Mouse (Mus musculus) heart, embryonic 12.5 days (tissue): ENCODE data around the gene Tmem262. TPM values are rescaled to one million over a fixed set of nuclear protein-coding genes. Genes with fewer than 3 reads are reported as not detected.
"Not testable (repeated sequence)": the region's sequence is repeated elsewhere in the genome, so short reads cannot be mapped to it uniquely, and the experiment has no call there.

Source experiments
- ATAC-seq: fragments of 200-750 bp; cut with Nextera tagmentation; 2 replicates; pipeline ENCODE4 v1.8.0; 2017; ENCODE audit warnings: moderate TSS enrichment, moderate library complexity; ENCODE audit not compliant: insufficient number of reproducible peaks, low FRiP score
- H3K27ac ChIP-seq: fragments of 300-500 bp; sonication (generic); 2 replicates; pipeline ENCODE4 v1.5.1; 2016; ENCODE audit warnings: mild to moderate bottlenecking, moderate library complexity; ENCODE audit not compliant: poor library complexity, severe bottlenecking
- H3K27me3 ChIP-seq: fragments of 300-500 bp; sonication (generic); replicated peaks from 2 replicates; pipeline ENCODE4 v1.6.1; 2016; ENCODE audit warnings: mild to moderate bottlenecking, moderate library complexity
- H3K36me3 ChIP-seq: fragments of 300-500 bp; sonication (generic); 2 replicates; pipeline ENCODE4 v1.6.1; 2016; ENCODE audit warnings: mild to moderate bottlenecking, moderate library complexity
- H3K4me1 ChIP-seq: fragments of 300-500 bp; sonication (generic); replicated peaks from 2 replicates; pipeline ENCODE4 v1.6.1; 2016; ENCODE audit warnings: mild to moderate bottlenecking
- H3K4me2 ChIP-seq: fragments of 300-500 bp; sonication (generic); 2 replicates; pipeline ENCODE4 v1.6.1; 2016; ENCODE audit warnings: mild to moderate bottlenecking, moderate library complexity
- H3K4me3 ChIP-seq: fragments of 300-500 bp; sonication (generic); 2 replicates; pipeline ENCODE4 v1.5.1; 2016; ENCODE audit warnings: mild to moderate bottlenecking
- H3K9ac ChIP-seq: fragments of 300-500 bp; sonication (generic); 2 replicates; pipeline ENCODE4 v1.6.1; 2016; ENCODE audit warnings: mild to moderate bottlenecking, moderate library complexity
- H3K9me3 ChIP-seq: fragments of 300-500 bp; sonication (generic); replicated peaks from 2 replicates; pipeline ENCODE4 v1.6.1; 2016; ENCODE audit warnings: mild to moderate bottlenecking, moderate library complexity
- WGBS: fragments of 180-500 bp; shearing (Covaris S2); methylation state at CpG from one replicate; pipeline ENCODE4 v1.1.7; 2016; 5-methylcytosine and 5-hydroxymethylcytosine counted together
- polyA plus RNA-seq: library from polyadenylated mRNA; unstranded; fragments of >200 nt; fragmentation: Nextera tagmentation; extraction: Ambion mirVana; gene quantifications from 2 replicates; pipeline ENCODE4 v1.2.1, GENCODE M21; 2016

Gene Tmem262
- not detected in 2 replicates for polyA plus RNA-seq

DNA sequence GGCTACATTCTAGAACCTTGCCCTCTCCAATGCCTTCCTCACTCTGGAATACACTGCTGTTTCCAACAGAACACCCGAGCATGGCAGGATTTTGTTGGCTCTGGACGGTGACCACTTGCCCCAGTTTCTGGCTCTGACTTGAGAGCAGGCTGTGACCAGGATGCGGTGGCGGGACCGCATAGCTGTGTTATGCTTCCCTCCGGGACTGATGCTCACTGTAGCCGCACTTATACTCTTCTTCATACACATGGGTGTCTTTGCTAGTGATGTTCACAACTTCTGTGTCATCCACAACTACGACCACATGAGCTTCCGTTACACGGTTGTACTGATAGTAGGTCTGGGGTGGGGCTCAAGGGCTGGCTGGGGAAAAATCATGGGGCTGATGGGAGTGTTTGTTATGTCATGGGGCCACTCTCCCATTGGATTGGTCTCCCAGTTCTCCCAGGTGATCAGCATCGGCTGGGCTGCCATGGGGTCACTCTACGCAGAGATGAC is at the start of gene Tmem262:
Tmem262 (plus strand) TSS at position 51 of the 498 bp plus-strand sequence.
- Histone ChIP-seq H3K4me1 (peaks cover 20% of the 10 kb centered on the region), H3K36me3 (peaks cover 39% of the 10 kb centered on the region), H3K27ac (no peak within 1 kb of the TSS), H3K4me3 (no peak within 1 kb of the TSS), H3K27me3 (no peaks in the 10 kb centered on the region), H3K9ac (no peak within 1 kb of the TSS), H3K4me2 (no peak within 1 kb of the TSS), H3K9me3 (no peaks in the 10 kb centered on the region)
- no peak for ATAC-seq
- 92% methylated on average over 12 of the region's 12 CpGs for WGBS

DNA sequence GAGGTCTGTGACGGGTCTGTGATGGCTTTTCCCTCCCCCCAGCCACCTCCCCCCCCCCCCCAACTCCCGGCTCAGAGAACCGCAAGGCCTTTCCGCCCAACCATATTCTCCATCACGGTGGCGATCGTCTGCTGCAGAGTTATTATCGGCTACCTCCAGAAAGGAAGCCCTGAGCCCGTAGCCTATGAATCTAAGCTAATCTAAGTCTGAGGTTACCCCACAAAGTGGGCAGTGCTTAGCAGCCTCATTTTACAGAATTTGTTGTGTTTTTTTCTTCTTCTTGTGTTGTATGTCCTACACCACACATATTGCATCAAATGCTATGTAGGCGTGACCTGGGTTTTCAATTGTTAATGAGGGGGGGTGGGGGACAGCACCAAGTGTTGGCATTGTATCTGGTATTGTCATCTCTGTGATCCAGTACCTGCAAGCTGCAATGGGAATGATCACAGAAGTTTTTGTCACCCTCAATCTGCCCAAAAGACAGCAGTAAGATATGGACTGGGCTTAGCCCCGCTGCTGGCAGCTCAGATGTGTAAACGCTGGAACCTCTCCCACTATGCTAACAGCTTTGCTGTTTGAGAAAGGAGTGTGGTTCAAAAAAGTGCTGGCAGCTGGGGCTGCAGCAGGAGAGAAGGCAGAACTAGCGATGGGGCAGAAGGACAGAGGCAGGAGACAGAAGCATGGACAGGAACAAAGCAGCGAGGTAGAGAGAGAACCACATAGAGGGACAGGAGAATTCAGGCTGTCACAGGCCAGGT is 49.1 kb upstream of the Tmem262 start:
- Histone ChIP-seq H3K9ac (no peak overlapping the region), H3K4me3 (no peak overlapping the region), H3K4me1 (no peaks in the 10 kb centered on the region), H3K27ac (no peak overlapping the region), H3K4me2 (no peak overlapping the region), H3K9me3 (no peaks in the 10 kb centered on the region), H3K27me3 (no peaks in the 10 kb centered on the region), H3K36me3 (no peaks in the 10 kb centered on the region)
- ATAC-seq, result no peak
- 61% methylated on average over 14 of the region's 14 CpGs for WGBS

DNA sequence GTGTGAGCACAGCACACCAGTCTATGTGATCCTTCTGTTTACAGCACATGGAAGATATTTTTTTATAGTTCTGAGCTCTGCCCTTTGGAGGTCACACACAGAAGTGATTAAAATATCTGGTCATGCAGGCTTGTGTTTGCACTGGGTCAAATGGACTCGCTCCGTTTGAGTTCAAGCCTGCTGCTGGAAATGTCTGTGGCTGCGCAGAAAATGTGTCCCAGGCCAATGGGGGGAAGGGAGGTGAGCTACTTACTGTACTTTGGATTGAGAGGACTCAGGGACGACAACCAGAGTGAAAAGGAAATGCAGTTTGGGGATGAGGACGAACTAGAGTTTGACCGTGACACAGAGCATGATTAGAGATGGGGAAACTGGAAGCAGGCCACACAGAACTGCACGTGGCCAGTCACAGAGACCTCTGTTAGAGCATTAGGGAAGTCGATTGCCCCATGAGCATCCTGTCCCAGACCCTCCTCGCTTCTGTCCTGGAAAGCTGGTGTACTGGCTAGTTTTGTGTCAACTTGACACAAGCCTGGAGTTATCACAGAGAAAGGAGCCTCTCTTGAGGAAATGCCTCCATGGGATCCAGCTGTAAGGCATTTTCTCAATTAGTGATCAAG is 43.8 kb upstream of the Tmem262 start:
- H3K27ac ChIP-seq, result no peak overlapping the region
- H3K4me2 ChIP-seq, result no peak overlapping the region
- H3K9me3 ChIP-seq, result no peaks in the 10 kb centered on the region
- H3K9ac ChIP-seq, result no peak overlapping the region
- no peaks in the 10 kb centered on the region for H3K4me1 ChIP-seq
- 70% methylated on average over 9 of the region's 9 CpGs for WGBS
- no peak overlapping the region for H3K4me3 ChIP-seq
- H3K27me3 ChIP-seq, result no peaks in the 10 kb centered on the region
- H3K36me3 ChIP-seq, result no peaks in the 10 kb centered on the region
- ATAC-seq, result no peak

DNA sequence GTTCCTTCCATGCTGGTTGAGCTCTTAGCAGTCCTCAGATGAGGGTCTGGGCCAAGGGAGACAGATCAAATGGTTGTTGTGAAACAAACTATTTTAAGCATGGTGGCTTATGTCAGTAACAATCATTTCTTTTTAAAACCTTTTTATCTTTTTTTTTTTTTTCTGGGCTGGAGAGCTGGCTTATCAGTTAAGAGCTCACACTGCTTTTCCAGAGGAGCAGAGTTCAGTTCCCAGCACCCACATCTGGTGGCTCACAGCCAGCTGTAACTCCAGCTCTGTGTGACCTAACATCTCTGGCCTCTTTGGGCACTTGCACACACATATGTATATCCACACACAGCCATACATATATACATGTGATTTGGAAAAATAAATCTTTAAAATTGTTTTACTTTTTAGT is 42.1 kb upstream of the Tmem262 start:
- Histone ChIP-seq H3K36me3 (no peaks in the 10 kb centered on the region), H3K4me2 (no peak overlapping the region), H3K4me3 (no peak overlapping the region), H3K9ac (no peak overlapping the region), H3K4me1 (no peaks in the 10 kb centered on the region), H3K9me3 (no peaks in the 10 kb centered on the region), H3K27me3 (no peaks in the 10 kb centered on the region), H3K27ac (no peak overlapping the region)
- ATAC-seq, result no peak

DNA sequence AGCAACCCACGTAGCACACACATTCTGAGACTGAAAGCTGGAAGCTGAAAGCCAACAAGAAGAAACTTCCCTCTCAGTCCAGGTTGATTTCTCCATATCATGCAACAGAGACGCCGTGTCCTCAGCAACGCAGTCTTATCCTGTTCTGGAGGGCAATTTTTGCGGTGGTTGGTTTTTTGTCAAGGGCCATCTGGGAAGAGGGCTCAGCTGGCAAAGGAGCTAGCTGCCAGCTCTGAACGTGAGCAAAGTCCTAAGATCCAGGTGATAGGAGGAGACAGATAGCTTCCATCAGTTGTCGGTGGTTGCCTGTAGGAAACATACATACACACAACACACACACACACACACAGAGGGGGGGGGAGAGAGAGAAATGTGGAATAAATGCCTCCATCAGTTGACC is 41.5 kb upstream of the Tmem262 start:
- no peak for ATAC-seq

DNA sequence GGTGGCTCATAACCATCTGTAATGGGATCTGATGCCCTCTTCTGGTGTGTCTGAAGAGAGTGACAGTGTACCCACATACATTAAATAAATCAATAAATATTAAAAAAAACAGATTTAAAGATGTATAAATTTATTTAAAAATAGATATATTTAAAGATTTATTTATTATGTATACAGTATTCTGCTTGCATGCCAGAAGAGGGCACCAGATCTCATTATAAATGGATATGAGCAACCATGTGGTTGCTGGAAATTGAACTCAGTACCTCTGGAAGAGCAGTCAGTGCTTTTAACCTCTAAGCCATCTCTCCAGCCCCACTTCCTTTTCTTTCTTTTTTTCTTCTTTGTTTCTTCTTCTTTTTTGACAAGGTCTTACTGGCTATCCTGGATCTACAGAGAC is 39.8 kb upstream of the Tmem262 start:
- no peak overlapping the region for H3K4me2 ChIP-seq
- H3K27me3 ChIP-seq, result no peaks in the 10 kb centered on the region
- no peak for ATAC-seq
- no peak overlapping the region for H3K9ac ChIP-seq
- H3K27ac ChIP-seq, result no peak overlapping the region
- no peaks in the 10 kb centered on the region for H3K36me3 ChIP-seq
- no peaks in the 10 kb centered on the region for H3K9me3 ChIP-seq
- no peak overlapping the region for H3K4me3 ChIP-seq
- H3K4me1 ChIP-seq, result 0 out of 2 replicates have a peak, but pooled peaks cover under 1% of the 10 kb centered on the region

More for the DNA sequence above, 41.5 kb upstream of the Tmem262 start:
- no peaks in the 10 kb centered on the region for H3K9me3 ChIP-seq
- no peaks in the 10 kb centered on the region for H3K36me3 ChIP-seq
- H3K4me3 ChIP-seq, result no peak overlapping the region
- H3K4me1 ChIP-seq, result no peaks in the 10 kb centered on the region
- no peak overlapping the region for H3K4me2 ChIP-seq
- no peak overlapping the region for H3K9ac ChIP-seq
- no peak overlapping the region for H3K27ac ChIP-seq
- no peaks in the 10 kb centered on the region for H3K27me3 ChIP-seq
- WGBS, result 71% methylated on average over 7 of the region's 7 CpGs

DNA sequence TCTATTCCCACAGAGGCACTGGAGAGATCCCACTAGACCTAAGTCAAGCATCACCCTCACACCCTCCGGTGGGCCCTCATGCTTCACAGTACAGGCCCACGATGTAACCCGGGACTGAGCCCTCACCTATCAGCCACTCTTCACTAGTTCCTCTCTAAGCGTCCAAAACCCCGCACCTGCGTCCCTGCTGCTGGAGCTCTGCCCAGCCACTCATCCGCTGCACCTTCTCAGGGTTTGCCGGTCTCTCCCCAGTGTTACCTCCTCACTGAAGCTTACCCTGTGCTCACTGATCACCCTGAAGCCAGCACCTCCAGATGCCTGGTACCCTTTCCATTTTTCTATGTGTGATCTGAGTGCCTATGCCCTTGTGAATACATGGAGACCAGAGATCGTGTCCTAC is 37.5 kb upstream of the Tmem262 start:
- Histone ChIP-seq H3K9ac (no peak overlapping the region), H3K9me3 (no peaks in the 10 kb centered on the region), H3K36me3 (no peaks in the 10 kb centered on the region), H3K4me3 (no peak overlapping the region), H3K27ac (no peak overlapping the region), H3K27me3 (no peaks in the 10 kb centered on the region), H3K4me2 (no peak overlapping the region), H3K4me1 (peaks cover 8% of the 10 kb centered on the region)
- no peak for ATAC-seq
- 79% methylated on average over 9 of the region's 9 CpGs for WGBS

DNA sequence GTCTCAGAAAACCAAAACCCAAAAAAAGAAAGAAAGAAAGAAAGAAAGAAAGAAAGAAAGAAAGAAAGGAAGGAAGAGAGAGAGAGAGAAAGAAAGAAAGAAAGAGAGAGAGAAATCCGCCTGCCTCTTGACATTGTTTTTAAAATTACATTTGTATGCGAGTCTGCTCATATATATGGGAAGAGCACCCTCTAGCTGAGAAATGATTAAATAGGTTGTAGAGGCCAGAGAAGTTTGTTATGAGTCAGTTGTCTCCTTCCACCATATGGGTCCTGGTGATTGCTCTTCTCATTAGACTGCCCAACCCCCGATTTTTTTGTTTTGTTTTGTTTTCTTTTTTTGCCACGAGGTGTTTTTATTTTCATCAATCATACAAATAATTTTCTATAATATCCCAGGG is 35.7 kb upstream of the Tmem262 start:
- not testable (repeated sequence) for H3K27ac ChIP-seq, H3K36me3 ChIP-seq, H3K4me3 ChIP-seq, H3K9me3 ChIP-seq, H3K27me3 ChIP-seq, ATAC-seq, H3K4me2 ChIP-seq, H3K9ac ChIP-seq
- 54% methylated on average over 4 of the region's 4 CpGs for WGBS
- H3K4me1 ChIP-seq, result peaks cover 26% of the 10 kb centered on the region

DNA sequence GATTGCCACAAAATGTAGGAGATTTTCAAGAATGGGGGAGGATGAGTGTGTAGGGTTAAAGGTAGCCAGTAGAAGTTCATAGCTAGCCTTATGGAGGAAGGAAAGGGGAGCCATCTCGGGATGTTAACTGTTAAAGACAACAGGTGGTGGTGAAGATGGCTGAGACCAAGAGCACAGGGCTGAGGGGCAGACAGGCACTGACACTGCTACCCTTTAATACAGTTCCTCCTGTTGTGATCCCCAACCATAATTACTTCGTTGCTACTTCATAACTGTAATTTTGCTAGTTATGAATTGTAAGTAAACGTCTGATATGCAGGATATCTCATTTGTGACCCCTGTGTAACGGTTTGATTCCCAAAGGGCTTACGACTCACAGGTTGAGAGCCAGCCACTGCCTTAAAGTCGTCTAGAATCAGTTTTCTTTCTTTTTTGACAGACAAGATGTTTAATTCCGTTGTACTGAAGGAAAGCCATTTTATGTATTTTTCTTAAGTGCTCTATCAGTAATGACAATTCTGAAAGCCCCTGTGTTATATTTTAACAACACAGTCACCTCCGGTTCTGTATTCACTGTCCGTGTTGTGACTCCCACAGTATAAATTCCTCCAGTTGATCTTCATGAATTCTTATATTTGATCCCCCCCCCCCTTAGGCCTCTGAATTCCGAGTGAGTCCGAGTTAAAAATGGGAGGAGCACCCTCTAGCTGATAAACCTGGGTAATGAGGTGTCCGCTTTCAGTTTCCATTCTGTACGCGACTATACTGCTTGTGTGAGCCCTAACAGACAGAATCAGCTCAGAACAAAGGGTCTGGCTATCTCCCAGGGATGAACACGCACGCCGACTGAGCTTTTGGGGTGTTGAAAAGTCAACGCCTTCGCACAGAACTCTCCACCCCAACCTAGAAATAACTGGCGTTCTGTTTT is 34.2 kb upstream of the Tmem262 start:
- Histone ChIP-seq H3K27ac (peak overlapping the region; percentile 98), H3K4me3 (peak overlapping the region; percentile 97), H3K9ac (peak overlapping the region; percentile 74), H3K4me2 (peak overlapping the region; percentile 93), H3K27me3 (no peaks in the 10 kb centered on the region), H3K36me3 (peaks cover 24% of the 10 kb centered on the region), H3K9me3 (no peaks in the 10 kb centered on the region), H3K4me1 (peaks cover 26% of the 10 kb centered on the region)
- WGBS, result 17% methylated on average over 20 of the region's 20 CpGs
- ATAC-seq, result peak; percentile 49; the same call in 1 of the 2 replicates

DNA sequence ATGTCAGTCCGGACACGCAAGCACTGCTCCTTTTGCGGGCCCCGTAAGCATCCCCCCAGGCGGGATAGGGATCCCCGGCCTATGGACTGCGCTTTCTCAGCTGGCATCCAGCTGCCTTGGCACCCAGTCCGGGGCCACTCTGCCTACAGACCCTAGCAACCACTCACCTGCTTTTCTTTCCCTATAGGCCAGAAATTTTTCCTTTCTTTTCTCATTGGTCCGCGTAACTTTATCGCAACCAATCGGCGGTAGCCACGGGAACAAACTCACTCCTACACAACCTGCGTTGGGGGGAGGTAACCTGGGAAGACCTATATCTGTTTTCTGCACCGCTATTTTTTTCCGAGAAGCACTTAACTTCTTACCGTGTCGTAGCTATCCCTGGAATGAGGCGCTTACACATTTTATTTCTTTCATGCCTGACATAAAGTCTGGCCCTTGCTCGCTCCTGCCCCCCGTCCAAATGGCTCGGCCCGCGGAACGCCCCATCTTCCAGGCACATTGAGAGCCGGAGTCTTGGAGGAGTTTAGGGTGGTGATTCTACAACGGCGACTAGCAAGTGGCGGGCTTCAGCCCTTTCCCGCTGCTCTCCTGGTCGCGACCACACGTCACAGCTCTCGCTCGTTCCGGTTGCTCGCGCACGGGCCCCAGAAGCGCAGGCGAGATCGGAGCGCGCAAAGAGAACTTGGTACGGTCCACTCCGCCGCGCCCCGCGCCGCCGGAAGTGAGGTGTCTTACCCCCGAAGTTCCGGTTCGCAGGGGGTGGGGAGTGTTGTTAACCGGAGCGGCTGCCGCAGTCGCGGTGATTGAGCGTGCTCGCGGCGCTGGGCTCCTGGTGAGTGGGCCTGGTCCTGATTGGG is 33.3 kb upstream of the Tmem262 start, which contains the start of gene Syvn1:
Syvn1 (plus strand) TSS at position 283 of the 860 bp plus-strand sequence.
- peak within 1 kb of the TSS; percentile 98 for H3K27ac ChIP-seq
- no peaks in the 10 kb centered on the region for H3K27me3 ChIP-seq
- H3K4me3 ChIP-seq, result peak within 1 kb of the TSS; percentile 97
- no peaks in the 10 kb centered on the region for H3K9me3 ChIP-seq
- peak within 1 kb of the TSS; percentile 97 for H3K9ac ChIP-seq
- H3K4me1 ChIP-seq, result peaks cover 26% of the 10 kb centered on the region
- WGBS, result 0% methylated on average over 65 of the region's 65 CpGs
- H3K4me2 ChIP-seq, result peak within 1 kb of the TSS; percentile 93
- H3K36me3 ChIP-seq, result peaks cover 33% of the 10 kb centered on the region
- peak; percentile 90 for ATAC-seq
